Mouse (Mus musculus): ENCODE data around the gene Notch2. TPM values are rescaled to one million over a fixed set of nuclear protein-coding genes. Genes with fewer than 3 reads are reported as not detected.

Gene Notch2
- polyA plus RNA-seq, 1 experiment: 23.1 TPM

GRCm38 (mm10) chr3:98052507-98053430, 39.4 kb downstream of the Notch2 start:
- DNase-seq (ENCODE audit: low spot score): no peak

- DNase-seq (ENCODE audit: low spot score): no peak
Observed at GRCm38 (mm10) chr3:98053817-98054216, 40.5 kb downstream of the Notch2 start.

- no peak for DNase-seq (ENCODE audit: low spot score)
Observed at GRCm38 (mm10) chr3:98054334-98055007, 41.1 kb downstream of the Notch2 start.

DNA sequence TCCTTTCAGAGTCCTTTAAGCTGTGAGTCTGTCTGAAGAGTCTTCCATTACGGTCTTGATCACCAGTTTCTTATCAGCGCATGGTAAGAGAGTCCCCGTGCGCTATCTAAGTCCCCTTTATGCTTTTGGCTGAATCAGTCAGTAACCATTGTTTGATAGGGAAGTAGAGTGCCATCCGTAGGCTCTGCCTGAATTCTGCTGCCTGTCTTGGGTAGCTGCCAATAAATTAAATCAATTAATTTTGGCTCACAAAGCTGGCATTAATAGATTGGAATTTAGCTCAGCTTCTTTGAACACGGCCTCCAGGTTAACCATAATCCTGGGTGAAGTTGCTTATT, 41.6 kb downstream of the Notch2 start:
- no peak for DNase-seq (ENCODE audit: low spot score)

DNA sequence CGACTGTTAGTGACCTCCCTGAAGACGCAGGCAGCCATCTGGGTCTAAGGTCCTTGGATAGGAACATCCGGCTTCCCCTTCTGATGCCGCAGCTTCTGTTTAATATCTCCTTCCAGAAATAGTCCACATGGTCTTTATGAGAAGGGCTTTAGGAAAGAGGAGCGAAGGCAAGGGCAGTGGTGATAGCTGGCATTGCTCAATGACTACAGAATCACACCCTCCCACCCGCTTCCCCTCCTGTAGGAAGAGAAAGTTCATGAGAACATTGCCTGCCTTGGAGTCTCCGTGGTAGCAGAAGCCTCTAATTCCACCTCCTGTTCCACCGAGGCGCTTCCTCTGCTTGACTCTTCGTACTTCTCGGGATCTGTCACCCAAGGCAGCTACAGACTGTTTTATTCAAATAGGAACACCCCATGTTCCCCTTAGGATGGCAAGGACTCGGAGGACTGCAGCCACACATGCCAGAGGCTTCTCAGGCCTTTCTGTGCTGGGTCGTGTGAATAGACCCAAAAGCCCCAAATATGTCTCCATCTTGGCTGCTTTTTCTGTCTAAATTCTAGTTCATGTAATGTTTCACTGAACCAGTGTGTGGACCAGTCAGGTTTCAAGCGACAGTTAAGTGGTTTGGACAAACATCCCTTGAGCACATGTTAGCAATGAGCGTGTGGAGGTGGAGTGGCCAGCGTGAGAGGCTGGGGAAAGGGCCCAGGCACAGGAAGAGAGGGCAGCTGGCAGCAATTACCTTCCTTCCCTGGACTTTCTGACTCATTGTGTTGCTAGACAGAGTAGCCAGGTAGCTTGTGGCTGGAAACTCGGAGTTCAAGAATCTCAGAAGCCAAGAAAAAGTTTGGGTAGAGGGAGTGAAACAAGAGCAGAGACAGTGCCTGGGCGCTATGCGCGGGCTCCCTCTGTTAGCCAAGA, 42.7 kb downstream of the Notch2 start:
- no peak for DNase-seq (ENCODE audit: low spot score)

DNA sequence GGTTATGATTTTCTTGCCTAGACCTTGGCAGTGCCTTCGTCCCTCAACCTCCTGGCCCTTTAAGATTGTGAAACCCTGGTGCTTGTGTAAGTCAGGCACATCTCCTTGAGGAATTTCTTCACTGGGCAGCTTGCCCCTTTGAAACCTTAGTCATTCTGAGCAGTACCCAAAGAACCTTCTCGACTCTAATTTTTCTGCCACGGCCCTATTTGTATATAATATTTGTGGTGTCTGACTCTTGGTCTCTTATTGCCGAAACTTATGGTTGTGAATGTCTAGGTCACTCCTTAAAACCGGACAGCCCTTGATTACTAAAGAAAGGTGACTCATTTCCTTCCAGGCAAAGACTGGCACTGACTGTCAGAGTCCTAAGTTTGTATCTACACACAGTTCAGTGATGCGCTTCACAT, 43.6 kb downstream of the Notch2 start:
- no peak for DNase-seq (ENCODE audit: low spot score)

DNA sequence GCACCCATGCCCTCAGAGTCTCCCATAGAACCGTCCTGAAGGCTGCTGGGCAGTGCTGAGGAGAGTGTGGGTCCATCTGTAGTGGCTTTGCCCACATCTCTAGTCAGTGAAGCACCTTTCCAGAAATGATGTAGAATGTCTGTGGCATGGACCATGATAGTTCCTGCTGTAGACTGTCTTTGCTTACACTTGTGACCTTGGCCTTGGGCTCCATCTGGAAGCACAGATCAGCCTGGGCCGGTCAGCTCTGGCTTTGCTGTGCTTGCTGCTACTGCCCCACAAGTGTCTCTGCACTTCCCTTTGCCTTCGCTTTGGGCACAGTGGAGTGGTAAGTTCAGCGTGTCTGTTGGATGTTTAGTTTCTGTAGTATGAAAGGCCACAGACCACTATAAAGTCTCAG, 45.7 kb downstream of the Notch2 start:
- DNase-seq (ENCODE audit: low spot score): no peak

- no peak for DNase-seq (ENCODE audit: low spot score)
Observed at GRCm38 (mm10) chr3:98060981-98061660, 47.8 kb downstream of the Notch2 start.

- DNase-seq (ENCODE audit: low spot score): no peak
Observed at GRCm38 (mm10) chr3:98061661-98062330, 48.5 kb downstream of the Notch2 start.

DNA sequence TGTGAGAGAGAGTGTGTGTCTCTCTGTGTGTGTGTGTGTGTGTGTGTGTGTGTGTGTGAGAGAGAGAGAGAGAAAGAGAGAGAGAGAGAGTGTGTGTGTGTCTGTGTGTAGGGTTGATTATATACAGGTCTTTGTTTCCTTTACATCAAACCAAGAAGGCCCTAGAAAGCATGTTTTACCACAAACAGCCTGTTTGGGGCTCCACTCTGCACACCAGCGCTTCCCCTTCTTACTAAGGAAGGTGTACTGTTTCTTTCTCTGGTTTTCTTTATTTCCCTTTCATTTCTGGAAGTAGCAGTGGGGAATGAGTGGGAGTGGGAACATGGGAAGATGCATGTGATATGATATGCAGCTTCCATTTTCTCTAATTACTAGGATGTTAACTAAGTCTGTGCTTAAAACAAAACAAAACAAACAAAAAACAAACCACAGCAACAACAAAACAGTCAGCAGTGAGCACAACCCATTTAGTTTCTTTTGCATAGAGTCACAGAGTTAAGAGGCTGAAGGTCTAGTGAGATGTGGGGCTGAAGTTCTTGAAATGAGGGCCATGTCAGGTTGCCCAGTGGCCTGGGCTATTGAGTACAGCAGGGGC, 49.4 kb downstream of the Notch2 start:
- DNase-seq (ENCODE audit: low spot score): no peak

- DNase-seq (ENCODE audit: low spot score): no peak
Observed at GRCm38 (mm10) chr3:98063186-98063771, 50.0 kb downstream of the Notch2 start.

DNA sequence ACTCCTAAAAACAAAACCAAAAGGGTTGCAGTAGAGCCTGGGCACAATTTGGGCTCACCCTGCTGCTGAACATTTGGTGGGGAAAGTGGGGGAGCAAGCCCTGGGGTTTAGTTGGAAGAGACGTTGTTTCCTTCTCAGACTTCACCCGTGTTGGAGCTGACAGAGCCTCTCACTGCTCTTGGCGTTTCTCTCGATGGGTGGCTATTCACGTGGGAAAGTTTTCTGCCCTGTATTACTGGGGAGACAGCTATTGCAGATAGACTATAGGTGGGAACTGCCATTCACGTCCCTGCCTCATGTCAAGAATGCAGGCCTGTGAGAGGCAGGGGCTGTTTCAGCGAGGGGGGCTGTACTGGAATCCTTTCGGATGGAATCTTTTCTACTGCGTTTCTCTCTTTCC, 50.5 kb downstream of the Notch2 start:
- no peak for DNase-seq (ENCODE audit: low spot score)

DNA sequence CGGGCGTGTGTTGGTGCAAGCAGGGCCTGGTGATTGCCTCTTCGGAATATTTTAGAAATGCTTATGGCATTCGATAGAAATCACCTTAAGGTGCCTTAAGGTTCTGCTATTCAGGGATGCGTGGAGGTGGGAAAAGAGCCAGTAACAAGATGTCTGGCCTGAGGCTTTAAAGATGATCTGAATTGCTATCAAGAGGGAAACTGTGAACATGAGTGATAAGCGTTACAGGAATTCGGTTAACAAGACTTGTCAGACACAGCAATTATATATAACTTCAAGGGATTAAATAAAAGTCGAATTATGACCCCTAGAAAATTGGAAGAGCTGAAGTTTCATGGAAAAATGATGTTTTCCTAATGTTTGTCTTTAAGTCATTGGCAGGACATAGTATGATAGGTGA, 51.7 kb downstream of the Notch2 start:
- no peak for DNase-seq (ENCODE audit: low spot score)

GRCm38 (mm10) chr3:98066434-98066833, 53.1 kb downstream of the Notch2 start:
- DNase-seq (ENCODE audit: low spot score): no peak

- no peak for DNase-seq (ENCODE audit: low spot score)
Observed at GRCm38 (mm10) chr3:98067413-98067812, 54.1 kb downstream of the Notch2 start.

DNA sequence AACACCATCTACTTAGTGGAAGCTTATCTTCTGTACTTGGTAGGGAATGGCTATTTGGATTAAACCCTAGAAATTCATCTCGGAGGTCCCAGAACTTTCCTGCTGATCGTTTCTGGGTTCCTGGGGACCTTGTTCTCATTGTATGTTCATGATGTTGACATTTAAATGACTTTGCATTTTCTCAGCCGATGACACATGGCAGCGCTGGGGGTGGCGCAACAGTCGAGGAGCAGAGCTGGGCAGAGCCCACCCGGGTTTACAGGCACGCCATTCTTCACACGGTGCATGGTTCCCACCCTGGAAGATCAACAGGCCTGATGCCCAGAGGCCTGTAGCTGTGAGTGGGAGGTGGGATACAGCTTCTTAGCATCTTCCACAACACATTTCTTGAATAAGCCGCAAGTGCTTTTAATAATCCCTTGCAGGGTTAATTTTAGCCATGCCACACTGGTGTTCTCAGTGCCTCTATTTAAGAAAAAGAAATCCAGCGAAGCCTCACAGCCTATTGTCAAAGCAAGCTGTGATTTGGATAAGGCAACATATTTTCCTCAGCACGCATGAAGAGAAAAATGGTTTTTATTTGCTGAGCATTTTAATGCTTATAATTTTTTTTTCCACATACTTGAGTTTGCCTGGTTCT, 54.6 kb downstream of the Notch2 start:
- DNase-seq (ENCODE audit: low spot score): no peak

DNA sequence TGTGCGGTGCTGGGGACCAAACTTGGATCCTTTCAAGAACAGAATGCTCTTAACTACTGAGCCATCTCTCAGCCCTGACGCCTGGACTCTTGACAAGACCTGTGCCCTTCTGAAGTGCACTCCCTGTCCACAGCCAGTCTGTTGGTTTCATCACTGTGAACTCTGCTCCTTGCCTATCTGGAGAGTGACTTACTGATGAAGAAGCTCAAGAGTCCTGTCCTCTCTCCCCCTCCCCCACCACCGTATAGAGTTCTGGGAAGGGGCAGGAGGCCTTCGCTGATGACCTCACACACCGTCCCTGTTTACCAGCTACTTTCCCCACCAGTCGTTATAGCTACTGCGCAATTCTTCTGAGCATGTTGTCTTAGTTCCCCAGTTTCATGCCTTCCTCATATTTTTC, 55.8 kb downstream of the Notch2 start:
- DNase-seq (ENCODE audit: low spot score): no peak

- no peak for DNase-seq (ENCODE audit: low spot score)
Observed at GRCm38 (mm10) chr3:98069856-98070255, 56.5 kb downstream of the Notch2 start.

- DNase-seq (ENCODE audit: low spot score): no peak
Observed at GRCm38 (mm10) chr3:98072570-98072969, 59.2 kb downstream of the Notch2 start.

DNA sequence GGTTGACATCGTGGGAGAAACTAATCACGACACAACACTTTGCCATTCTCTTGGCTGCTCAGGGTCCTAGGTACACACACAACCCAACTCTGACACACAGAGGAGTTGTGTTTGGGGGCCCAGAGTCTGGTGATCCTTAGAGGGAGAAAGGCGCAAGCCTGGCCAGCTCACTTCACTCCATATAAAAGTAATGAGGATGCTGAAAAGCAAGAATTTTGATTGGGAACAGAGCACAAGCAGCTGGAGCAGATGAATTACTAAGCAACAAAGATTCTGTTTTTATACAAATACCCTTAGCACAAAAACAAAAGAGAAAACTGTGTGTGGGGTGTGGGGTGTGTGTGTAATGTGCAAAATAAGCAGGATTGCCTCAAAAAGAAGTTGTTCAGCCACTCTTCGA, 60.2 kb downstream of the Notch2 start:
- DNase-seq (ENCODE audit: low spot score): no peak

Data from urinary bladder, adult 2 months (tissue).